Mouse (Mus musculus) CD4-positive, CD25-positive, alpha-beta regulatory T cell, adult 4 months (primary cell): ENCODE results near the gene Vmn1r57. TPM values are rescaled to one million over a fixed set of nuclear protein-coding genes. Genes with fewer than 3 reads are reported as not detected.
"Not testable (repeated sequence)": the region's sequence is repeated elsewhere in the genome, so short reads cannot be mapped to it uniquely, and the experiment has no call there.

Source experiments
- ATAC-seq: one replicate; pipeline ENCODE4 v1.8.0; 2017
- polyA plus RNA-seq, 2 experiments: library from polyadenylated mRNA; unstranded; fragments of 100-300 nt; shearing (Covaris generic); gene quantifications; one replicate each; pipeline ENCODE4 v1.2.1; 2017

The Vmn1r57 gene
- not detected for polyA plus RNA-seq

DNA sequence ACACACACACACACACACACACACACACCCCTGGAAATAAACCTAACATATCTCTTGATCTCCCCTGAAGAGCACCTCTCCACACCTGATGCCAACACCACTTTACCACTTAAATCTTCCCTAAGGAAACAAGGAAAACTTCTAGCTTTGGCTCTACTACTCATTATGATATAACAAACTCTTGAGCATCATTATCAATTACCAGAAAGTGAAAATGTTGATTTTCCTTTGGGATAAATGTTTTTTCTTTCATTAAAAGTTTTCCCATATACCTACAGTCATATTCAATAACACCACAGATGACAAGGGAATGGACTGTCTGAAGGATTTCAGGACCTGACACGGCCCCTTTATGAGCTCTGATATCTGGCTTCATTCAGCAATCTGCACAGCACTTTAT lies at the start of gene Vmn1r57:
TSS of gene Vmn1r57 (plus strand) at position 301 of the 400 bp plus-strand sequence.
- ATAC-seq: not testable (repeated sequence)

DNA sequence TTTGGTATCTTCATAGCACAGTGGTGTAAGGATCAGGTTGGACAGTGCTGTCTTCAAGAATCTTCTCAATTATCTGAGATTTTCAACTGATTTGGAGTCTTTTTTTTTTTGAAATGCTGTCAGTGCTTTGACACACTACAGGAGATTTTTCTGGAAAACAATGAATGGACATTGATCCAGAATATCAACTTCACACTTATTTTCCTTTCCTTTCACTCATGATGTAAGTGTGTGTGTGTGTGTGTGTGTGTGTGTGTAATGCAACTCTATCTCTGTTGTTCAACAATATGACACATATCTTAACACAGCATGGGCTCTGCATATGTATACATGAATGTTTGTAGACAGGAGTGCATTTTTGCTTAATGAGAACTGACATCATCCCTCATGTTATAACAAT lies 21.6 kb upstream of the Vmn1r57 start, which contains the start of gene Vmn1r56:
TSS of gene Vmn1r56 (minus strand) at position 101 of the 400 bp plus-strand sequence.
- ATAC-seq: not testable (repeated sequence)

DNA sequence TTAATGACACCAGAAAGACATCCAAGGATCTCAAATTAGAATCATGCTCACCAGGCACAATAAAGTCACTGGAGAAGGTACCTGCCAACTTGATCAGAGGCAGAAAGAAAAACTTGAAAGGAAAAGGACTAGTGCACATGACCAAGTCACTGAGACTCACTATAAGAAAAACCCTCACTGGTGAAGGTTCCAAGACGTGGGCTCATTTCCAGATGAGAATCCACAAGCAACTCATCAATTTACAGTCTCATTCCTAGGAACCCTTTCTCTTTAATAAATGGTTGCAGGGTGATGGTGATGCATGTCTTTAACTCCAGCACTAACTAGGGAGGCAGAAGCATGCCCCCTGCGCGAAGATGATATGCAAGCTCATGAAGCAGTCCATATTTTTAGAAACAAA lies 44.8 kb downstream of the Vmn1r57 start:
- ATAC-seq: no peak

Other genes starting within 250 kb of the Vmn1r57 start
- not detected for gene Sbk3, start 247.3 kb upstream of the Vmn1r57 start, polyA plus RNA-seq
- 1 to 10 TPM; 3.6 to 6.4 TPM for gene Zfp579, start 222.3 kb upstream of the Vmn1r57 start, polyA plus RNA-seq
- 10 to 100 TPM; 44.1 to 45.4 TPM for gene Zfp524, start 204.1 kb upstream of the Vmn1r57 start, polyA plus RNA-seq
- 10 to 100 TPM in 1 of 2 experiments, 1 to 10 TPM in 1; 9.5 to 12.0 TPM for gene Fiz1, start 203.8 kb upstream of the Vmn1r57 start, polyA plus RNA-seq
- gene Gm44973, start 203.0 kb upstream of the Vmn1r57 start, polyA plus RNA-seq: 1 to 10 TPM; 7.9 to 8.9 TPM
- gene Zfp865, start 198.1 kb upstream of the Vmn1r57 start, polyA plus RNA-seq: 10 to 100 TPM in 1 of 2 experiments, 1 to 10 TPM in 1; 3.5 to 12.3 TPM
- gene Ccdc106, start 197.9 kb upstream of the Vmn1r57 start, polyA plus RNA-seq: under 1 TPM in 1 of 2 experiments, not detected in 1; 0.58 TPM
- not detected for gene 4632433K11Rik, start 184.4 kb upstream of the Vmn1r57 start, polyA plus RNA-seq
- 1 to 10 TPM; 4.5 to 9.3 TPM for gene Zfp784, start 180.0 kb upstream of the Vmn1r57 start, polyA plus RNA-seq
- gene Zfp580, start 167.0 kb upstream of the Vmn1r57 start, polyA plus RNA-seq: under 1 TPM in 1 of 2 experiments, not detected in 1; 0.69 TPM
- 10 to 100 TPM; 27.5 to 28.2 TPM for gene U2af2, start 156.3 kb upstream of the Vmn1r57 start, polyA plus RNA-seq
- gene Epn1, start 138.3 kb upstream of the Vmn1r57 start, polyA plus RNA-seq: 1 to 10 TPM; 4.0 to 7.2 TPM
- gene Rfpl4, start 101.5 kb upstream of the Vmn1r57 start, polyA plus RNA-seq: under 1 TPM in 1 of 2 experiments, not detected in 1; 0.51 TPM
- gene Rasl2-9, start 92.5 kb upstream of the Vmn1r57 start, polyA plus RNA-seq: under 1 TPM in 1 of 2 experiments, not detected in 1; 0.44 TPM
- gene Vmn1r55, start 68.8 kb upstream of the Vmn1r57 start, polyA plus RNA-seq: under 1 TPM in 1 of 2 experiments, not detected in 1; 0.08 TPM
- not detected for gene Vmn1r56, start 21.7 kb upstream of the Vmn1r57 start, polyA plus RNA-seq
- not detected for gene Gm5065, start 132.0 kb downstream of the Vmn1r57 start, polyA plus RNA-seq
- gene Nlrp2, start 132.5 kb downstream of the Vmn1r57 start, polyA plus RNA-seq: not detected
- gene Vmn1r58, start 194.9 kb downstream of the Vmn1r57 start, polyA plus RNA-seq: under 1 TPM in 1 of 2 experiments, not detected in 1; 0.11 TPM
- gene Vmn1r59, start 238.3 kb downstream of the Vmn1r57 start, polyA plus RNA-seq: under 1 TPM in 1 of 2 experiments, not detected in 1; 0.42 TPM